Mouse (Mus musculus): Measurements from ENCODE around the gene Ptchd4. TPM values are rescaled to one million over a fixed set of nuclear protein-coding genes. Genes with fewer than 3 reads are reported as not detected.

Ptchd4 gene
- total RNA-seq, 1 experiment = 0.09 TPM

- Histone ChIP-seq H3K27ac (ENCODE audit: insufficient read depth, low read depth, low read length, poor library complexity, severe bottlenecking) (no peak overlapping the region), H3K9ac (ENCODE audit: insufficient read depth, low read depth, low read length, poor library complexity, severe bottlenecking) (no peak overlapping the region), H3K9me3 (ENCODE audit: control insufficient read depth, insufficient read depth, low read depth, low read length) (no peaks in the 10 kb centered on the region), H3K36me3 (ENCODE audit: control insufficient read depth, insufficient read depth, low read length, poor library complexity, severe bottlenecking) (no peaks in the 10 kb centered on the region), H3K4me3 (ENCODE audit: insufficient read depth in 1 of 2, low read depth in 1 of 2, low read length in 2 of 2, poor library complexity in 1 of 2, severe bottlenecking in 1 of 2) (no peak overlapping the region), H3K4me1 (ENCODE audit: control insufficient read depth in 2 of 2, insufficient read depth in 2 of 2, low read length in 2 of 2, poor library complexity in 1 of 2) (no peaks in the 10 kb centered on the region)
- no peak for DNase-seq (ENCODE audit: low read depth, low spot score)
- TF ChIP-seq ZNF384 (IDR thresholded peaks at IDR 0.05; ENCODE audit: low read depth, low read length) (no peak), ZC3H11A (IDR thresholded peaks at IDR 0.05; ENCODE audit: borderline replicate concordance, low read depth, low read length) (no peak), MAFK (IDR thresholded peaks at IDR 0.05; ENCODE audit: insufficient read depth, low read depth, low read length) (no peak), HCFC1 (IDR thresholded peaks at IDR 0.05; ENCODE audit: borderline replicate concordance, insufficient read depth, low read length) (no peak), CHD2 (IDR thresholded peaks at IDR 0.05; ENCODE audit: low read depth, low read length) (no peak)
- in situ Hi-C loops (cut with MboI; ENCODE audit: low sequenced_read_pairs in 2 of 2, unreplicated experiment in 2 of 2) = no loop called here
These were observed 49.0 kb downstream of the Ptchd4 start for GRCm38 (mm10) chr17:42364716-42365115.

- DNase-seq (ENCODE audit: low read depth, low spot score) = no peak
- Histone ChIP-seq H3K9me3 (ENCODE audit: control insufficient read depth, insufficient read depth, low read depth, low read length) (no peaks in the 10 kb centered on the region), H3K9ac (ENCODE audit: insufficient read depth, low read depth, low read length, poor library complexity, severe bottlenecking) (no peak overlapping the region), H3K4me3 (ENCODE audit: insufficient read depth in 1 of 2, low read depth in 1 of 2, low read length in 2 of 2, poor library complexity in 1 of 2, severe bottlenecking in 1 of 2) (no peak overlapping the region), H3K36me3 (ENCODE audit: control insufficient read depth, insufficient read depth, low read length, poor library complexity, severe bottlenecking) (no peaks in the 10 kb centered on the region), H3K4me1 (ENCODE audit: control insufficient read depth in 2 of 2, insufficient read depth in 2 of 2, low read length in 2 of 2, poor library complexity in 1 of 2) (no peaks in the 10 kb centered on the region), H3K27ac (ENCODE audit: insufficient read depth, low read depth, low read length, poor library complexity, severe bottlenecking) (no peak overlapping the region)
- TF ChIP-seq HCFC1 (IDR thresholded peaks at IDR 0.05; ENCODE audit: borderline replicate concordance, insufficient read depth, low read length) (no peak), MAFK (IDR thresholded peaks at IDR 0.05; ENCODE audit: insufficient read depth, low read depth, low read length) (no peak), ZNF384 (IDR thresholded peaks at IDR 0.05; ENCODE audit: low read depth, low read length) (no peak), ZC3H11A (IDR thresholded peaks at IDR 0.05; ENCODE audit: borderline replicate concordance, low read depth, low read length) (no peak), CHD2 (IDR thresholded peaks at IDR 0.05; ENCODE audit: low read depth, low read length) (no peak)
- in situ Hi-C loops (cut with MboI; ENCODE audit: low sequenced_read_pairs in 2 of 2, unreplicated experiment in 2 of 2) = no loop called here
These were observed 59.1 kb downstream of the Ptchd4 start for GRCm38 (mm10) chr17:42374881-42375280.

GRCm38 (mm10) chr17:42393086-42393485, 77.3 kb downstream of the Ptchd4 start:
- Histone ChIP-seq H3K4me3 (ENCODE audit: insufficient read depth in 1 of 2, low read depth in 1 of 2, low read length in 2 of 2, poor library complexity in 1 of 2, severe bottlenecking in 1 of 2) (no peak overlapping the region), H3K9me3 (ENCODE audit: control insufficient read depth, insufficient read depth, low read depth, low read length) (no peaks in the 10 kb centered on the region), H3K9ac (ENCODE audit: insufficient read depth, low read depth, low read length, poor library complexity, severe bottlenecking) (no peak overlapping the region), H3K36me3 (ENCODE audit: control insufficient read depth, insufficient read depth, low read length, poor library complexity, severe bottlenecking) (no peaks in the 10 kb centered on the region), H3K4me1 (ENCODE audit: control insufficient read depth in 2 of 2, insufficient read depth in 2 of 2, low read length in 2 of 2, poor library complexity in 1 of 2) (no peaks in the 10 kb centered on the region), H3K27ac (ENCODE audit: insufficient read depth, low read depth, low read length, poor library complexity, severe bottlenecking) (no peak overlapping the region)
- in situ Hi-C loops (cut with MboI; ENCODE audit: low sequenced_read_pairs in 2 of 2, unreplicated experiment in 2 of 2) = no loop called here
- no peak for TF ChIP-seq HCFC1 (IDR thresholded peaks at IDR 0.05; ENCODE audit: borderline replicate concordance, insufficient read depth, low read length)
- no peak for TF ChIP-seq MAFK (IDR thresholded peaks at IDR 0.05; ENCODE audit: insufficient read depth, low read depth, low read length)
- TF ChIP-seq ZNF384 (IDR thresholded peaks at IDR 0.05; ENCODE audit: low read depth, low read length) = no peak
- DNase-seq (ENCODE audit: low read depth, low spot score) = no peak

GRCm38 (mm10) chr17:42395299-42395698, 79.6 kb downstream of the Ptchd4 start:
- no peak overlapping the region for H3K27ac ChIP-seq (ENCODE audit: insufficient read depth, low read depth, low read length, poor library complexity, severe bottlenecking)
- H3K36me3 ChIP-seq (ENCODE audit: control insufficient read depth, insufficient read depth, low read length, poor library complexity, severe bottlenecking) = no peaks in the 10 kb centered on the region
- no peak overlapping the region for H3K9ac ChIP-seq (ENCODE audit: insufficient read depth, low read depth, low read length, poor library complexity, severe bottlenecking)
- no peaks in the 10 kb centered on the region for H3K9me3 ChIP-seq (ENCODE audit: control insufficient read depth, insufficient read depth, low read depth, low read length)
- DNase-seq (ENCODE audit: low read depth, low spot score) = no peak
- TF ChIP-seq CHD2 (IDR thresholded peaks at IDR 0.05; ENCODE audit: low read depth, low read length) (no peak), MAFK (IDR thresholded peaks at IDR 0.05; ENCODE audit: insufficient read depth, low read depth, low read length) (no peak), HCFC1 (IDR thresholded peaks at IDR 0.05; ENCODE audit: borderline replicate concordance, insufficient read depth, low read length) (no peak), ZC3H11A (IDR thresholded peaks at IDR 0.05; ENCODE audit: borderline replicate concordance, low read depth, low read length) (no peak), ZNF384 (IDR thresholded peaks at IDR 0.05; ENCODE audit: low read depth, low read length) (no peak)
- in situ Hi-C loops (cut with MboI; ENCODE audit: low sequenced_read_pairs in 2 of 2, unreplicated experiment in 2 of 2) = no loop called here
- no peaks in the 10 kb centered on the region for H3K4me1 ChIP-seq (ENCODE audit: control insufficient read depth in 2 of 2, insufficient read depth in 2 of 2, low read length in 2 of 2, poor library complexity in 1 of 2)
- no peak overlapping the region for H3K4me3 ChIP-seq (ENCODE audit: insufficient read depth in 1 of 2, low read depth in 1 of 2, low read length in 2 of 2, poor library complexity in 1 of 2, severe bottlenecking in 1 of 2)

GRCm38 (mm10) chr17:42418449-42418848, 102.7 kb downstream of the Ptchd4 start:
- no peak for TF ChIP-seq HCFC1 (IDR thresholded peaks at IDR 0.05; ENCODE audit: borderline replicate concordance, insufficient read depth, low read length)
- TF ChIP-seq MAFK (IDR thresholded peaks at IDR 0.05; ENCODE audit: insufficient read depth, low read depth, low read length) = no peak
- TF ChIP-seq ZNF384 (IDR thresholded peaks at IDR 0.05; ENCODE audit: low read depth, low read length) = no peak
- TF ChIP-seq CHD2 (IDR thresholded peaks at IDR 0.05; ENCODE audit: low read depth, low read length) = no peak
- no peak for TF ChIP-seq ZC3H11A (IDR thresholded peaks at IDR 0.05; ENCODE audit: borderline replicate concordance, low read depth, low read length)
- Histone ChIP-seq H3K4me1 (ENCODE audit: control insufficient read depth in 2 of 2, insufficient read depth in 2 of 2, low read length in 2 of 2, poor library complexity in 1 of 2) (no peaks in the 10 kb centered on the region), H3K36me3 (ENCODE audit: control insufficient read depth, insufficient read depth, low read length, poor library complexity, severe bottlenecking) (no peaks in the 10 kb centered on the region), H3K9me3 (ENCODE audit: control insufficient read depth, insufficient read depth, low read depth, low read length) (no peaks in the 10 kb centered on the region), H3K27ac (ENCODE audit: insufficient read depth, low read depth, low read length, poor library complexity, severe bottlenecking) (no peak overlapping the region), H3K4me3 (ENCODE audit: insufficient read depth in 1 of 2, low read depth in 1 of 2, low read length in 2 of 2, poor library complexity in 1 of 2, severe bottlenecking in 1 of 2) (no peak overlapping the region), H3K9ac (ENCODE audit: insufficient read depth, low read depth, low read length, poor library complexity, severe bottlenecking) (no peak overlapping the region)
- DNase-seq (ENCODE audit: low read depth, low spot score) = no peak
- in situ Hi-C loops (cut with MboI; ENCODE audit: low sequenced_read_pairs in 2 of 2, unreplicated experiment in 2 of 2) = no loop called here
